Mouse (Mus musculus): ENCODE data around the gene Vmn2r17.

Gene Vmn2r17

GRCm38 (mm10) chr5:109419388-109419787 lies at the start of gene Vmn2r17:
Gene Vmn2r17 (plus strand): TSS chr5:109419688.
- no peak for DNase-seq

DNA sequence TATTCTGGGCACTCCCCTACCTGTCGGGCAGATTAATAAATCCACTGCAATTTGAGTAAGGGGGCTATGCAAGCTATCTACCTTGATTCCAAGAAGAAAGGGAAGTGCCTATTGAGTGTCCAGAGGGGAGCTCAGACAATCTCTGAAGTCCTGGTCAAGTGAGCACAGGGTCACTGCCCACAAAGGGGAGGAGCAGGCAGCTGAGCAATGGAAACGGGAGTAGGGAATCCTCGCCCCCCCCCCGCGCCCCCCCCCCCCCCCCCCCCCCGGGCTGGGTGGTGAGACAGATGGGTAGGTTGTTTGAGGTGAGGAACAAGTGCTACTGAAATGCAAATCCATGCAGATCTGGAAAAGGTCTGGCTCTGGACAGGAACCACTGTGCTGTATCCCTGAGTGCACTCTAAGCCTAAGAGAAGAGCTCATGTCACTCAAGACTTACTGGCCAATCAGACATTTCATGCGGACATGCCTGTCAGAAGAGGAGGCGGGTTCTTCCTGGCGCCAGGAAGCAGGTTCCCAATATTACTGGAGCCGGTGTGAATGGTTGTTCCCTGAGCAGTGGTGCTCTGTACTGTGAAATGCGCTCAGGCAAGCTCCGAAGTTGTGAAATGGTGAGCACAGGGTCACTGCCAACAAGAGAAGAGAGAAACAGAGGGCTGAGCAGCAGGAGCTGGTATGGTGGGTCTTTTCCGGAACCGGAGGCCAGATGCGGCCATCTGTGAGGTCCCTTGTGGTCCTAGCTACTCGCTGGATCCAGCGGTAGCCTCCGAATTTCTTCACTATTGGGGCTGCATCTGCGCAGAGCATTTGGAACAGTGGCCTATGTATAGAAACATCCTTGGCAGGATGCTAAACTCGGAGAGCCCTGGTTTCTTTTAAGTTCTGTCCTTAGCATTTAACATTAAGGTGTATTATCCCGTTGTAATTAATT lies 47.4 kb downstream of the Vmn2r17 start:
- peak; percentile 26 for DNase-seq

- DNase-seq = peak; percentile 12
Observed at GRCm38 (mm10) chr5:109506729-109507128, 87.2 kb downstream of the Vmn2r17 start.

All from cerebellum, adult 11-12 months (tissue).